ENCODE assay signal across 8 mouse cellular contexts in genomic region chr11:77791241-77791727, GRCm38 (mm10). TPM values are rescaled to one million over a fixed set of nuclear protein-coding genes. Genes with fewer than 3 reads are reported as not detected.
DNase-seq lines count a peak whose midpoint lies in the region; ATAC-seq and TF ChIP-seq lines count a peak whose summit lies in the region.

No protein-coding gene starts in this region.

- H3K4me1 ChIP-seq in heart, embryonic 12.5 days (replicated peaks): peaks cover 50% of the 10 kb centered on the region
- H3K4me1 ChIP-seq in limb, embryonic 15.5 days: peaks cover 43% of the 10 kb centered on the region
- H3K4me1 ChIP-seq in stomach, postnatal 0 days (replicated peaks; ENCODE audit: control insufficient read depth, insufficient read depth): peaks cover 7% of the 10 kb centered on the region; the same call in 1 of the 2 replicates

- no peaks in the 10 kb centered on the region for H3K36me3 ChIP-seq in heart, embryonic 12.5 days
- peaks cover under 1% of the 10 kb centered on the region; the same call in 1 of the 2 replicates for H3K36me3 ChIP-seq in limb, embryonic 15.5 days
- H3K36me3 ChIP-seq in stomach, postnatal 0 days (ENCODE audit: control insufficient read depth, insufficient read depth, low read length): no peaks in the 10 kb centered on the region

- H3K27ac ChIP-seq in heart, embryonic 12.5 days (ENCODE audit: poor library complexity, severe bottlenecking): peak overlapping the region; percentile 89
- H3K27ac ChIP-seq in limb, embryonic 15.5 days: peak overlapping the region; percentile 89
- peak overlapping the region; percentile 40; the same call in 1 of the 2 replicates for H3K27ac ChIP-seq in stomach, postnatal 0 days (replicated peaks)

- no peak for TF ChIP-seq EP300 in stomach, postnatal 0 days (optimal IDR thresholded peaks at IDR 0.05)

- H3K27me3 ChIP-seq in heart, embryonic 12.5 days (replicated peaks): no peaks in the 10 kb centered on the region
- no peaks in the 10 kb centered on the region for H3K27me3 ChIP-seq in limb, embryonic 15.5 days
- H3K27me3 ChIP-seq in stomach, postnatal 0 days (ENCODE audit: control insufficient read depth, insufficient read depth, low read length): no peaks in the 10 kb centered on the region

- no peak for TF ChIP-seq CTCF in stomach, postnatal 0 days (IDR thresholded peaks at IDR 0.05; ENCODE audit: low read depth)

- H3K9me3 ChIP-seq in heart, embryonic 12.5 days (replicated peaks): no peaks in the 10 kb centered on the region
- no peaks in the 10 kb centered on the region for H3K9me3 ChIP-seq in limb, embryonic 15.5 days
- H3K9me3 ChIP-seq in stomach, postnatal 0 days (ENCODE audit: control insufficient read depth, low read length): no peaks in the 10 kb centered on the region

- peak overlapping the region; percentile 61 for H3K9ac ChIP-seq in heart, embryonic 12.5 days
- 0 out of 2 replicates have a peak overlapping the region, but pooled peaks have one; percentile 28 for H3K9ac ChIP-seq in limb, embryonic 15.5 days
- H3K9ac ChIP-seq in stomach, postnatal 0 days (ENCODE audit: low read length): peak overlapping the region; percentile 18; the same call in 1 of the 2 replicates

- no peak overlapping the region for H3K4me3 ChIP-seq in heart, embryonic 12.5 days
- no peak overlapping the region for H3K4me3 ChIP-seq in limb, embryonic 15.5 days
- H3K4me3 ChIP-seq in stomach, postnatal 0 days (ENCODE audit: low read depth, low read length): no peak overlapping the region

- no peak; the same call in 1 of the 2 replicates for ATAC-seq in heart, embryonic 12.5 days (ENCODE audit: insufficient number of reproducible peaks, low FRiP score)
- ATAC-seq in limb, embryonic 15.5 days (ENCODE audit: insufficient number of reproducible peaks, low FRiP score, low TSS enrichment, low read depth): peak; percentile 73
- peak; percentile 4; the same call in 1 of the 2 replicates for ATAC-seq in stomach, postnatal 0 days (ENCODE audit: low FRiP score, low TSS enrichment)

- peak overlapping the region; percentile 31; the same call in 1 of the 2 replicates for H3K4me2 ChIP-seq in heart, embryonic 12.5 days
- 0 out of 2 replicates have a peak overlapping the region, but pooled peaks have one; percentile 12 for H3K4me2 ChIP-seq in limb, embryonic 15.5 days
- no peak overlapping the region for H3K4me2 ChIP-seq in stomach, postnatal 0 days (replicated peaks; ENCODE audit: low read depth)

- no peak for DNase-seq in heart, adult 8-10 months (ENCODE audit: low spot score)
- DNase-seq in adrenal gland, postnatal 36 days: peak; percentile 68 to 70
- DNase-seq in heart, postnatal 4 days: peak; percentile 24
- DNase-seq in stomach, postnatal 0 days (ENCODE audit: low spot score): no peak
- no peak for DNase-seq in urinary bladder, postnatal 10 days (ENCODE audit: low spot score)
- DNase-seq in right cerebral cortex, adult 2 months (ENCODE audit: low spot score in 2 of 2): no peak

- 21% methylated on average over 8 of the region's 8 CpGs for WGBS in heart, embryonic 12.5 days
- 34% methylated on average over 8 of the region's 8 CpGs for WGBS in limb, embryonic 15.5 days
- 48% methylated on average over 8 of the region's 8 CpGs for WGBS in stomach, postnatal 0 days

RNA-seq across cellular contexts. Expression of gene Gm10277, which starts 3.7 kb away (rescaled TPM):
- 1.2 and 1.5 TPM in 2 replicates for polyA plus RNA-seq in heart, embryonic 12.5 days (2016; fragmentation: Nextera tagmentation; extraction: Ambion mirVana)
- total RNA-seq in heart, adult 8-10 months (2022): not detected
- total RNA-seq in adrenal gland, postnatal 36 days (2021): not detected
- not detected for total RNA-seq in heart, postnatal 4 days (2021)
- polyA plus RNA-seq in limb, embryonic 15.5 days (2015; fragmentation: Nextera tagmentation; extraction: Ambion mirVana): 0.90 and 0.92 TPM in 2 replicates
- polyA plus RNA-seq in stomach, postnatal 0 days (2015; fragmentation: Nextera tagmentation; extraction: Ambion mirVana): 0.40 TPM in 2 replicates

RNA-seq across cellular contexts. Expression of gene Myo18a, which starts 28.2 kb away (rescaled TPM):
- 154 and 164 TPM in 2 replicates for polyA plus RNA-seq in heart, embryonic 12.5 days (2016; fragmentation: Nextera tagmentation; extraction: Ambion mirVana)
- total RNA-seq in heart, adult 8-10 months (2022): 100 to 1,000 TPM; 256 to 285 (median 277) TPM
- total RNA-seq in adrenal gland, postnatal 36 days (2021): 10 to 100 TPM; 56.7 to 76.3 TPM
- total RNA-seq in heart, postnatal 4 days (2021): 100 to 1,000 TPM; 244 to 245 TPM
- polyA plus RNA-seq in limb, embryonic 15.5 days (2015; fragmentation: Nextera tagmentation; extraction: Ambion mirVana): 71.9 and 73.2 TPM in 2 replicates
- polyA plus RNA-seq in stomach, postnatal 0 days (2015; fragmentation: Nextera tagmentation; extraction: Ambion mirVana): 34.3 and 38.7 TPM in 2 replicates

Comparison
In these comparisons a context has a peak if more than half of its experiments do, and no peak if none do; other contexts are left out.
1. DNase-seq: peak in adrenal gland, postnatal 36 days (2 of 2) and heart, postnatal 4 days (single experiment); none in heart, adult 8-10 months (single experiment), stomach, postnatal 0 days (single experiment), urinary bladder, postnatal 10 days (single experiment) and right cerebral cortex, adult 2 months (0 of 2).
2. Peak in every context shown above with its lines, with median percentiles within 50 percentile points of each other: H3K27ac ChIP-seq and H3K9ac ChIP-seq.